Mouse (Mus musculus) kidney, postnatal 36 days (tissue): ENCODE data around the gene Chrna10.
A peak's percentile ranks its signal among the peaks of the same experiment; 100 is the strongest.

Experiments
- DNase-seq, 2 experiments: peaks; one replicate each; pipeline ENCODE4 v3.0.0; 2021 to 2022; ENCODE audit warnings: mixed read lengths in 2 of 2

Gene Chrna10

DNA sequence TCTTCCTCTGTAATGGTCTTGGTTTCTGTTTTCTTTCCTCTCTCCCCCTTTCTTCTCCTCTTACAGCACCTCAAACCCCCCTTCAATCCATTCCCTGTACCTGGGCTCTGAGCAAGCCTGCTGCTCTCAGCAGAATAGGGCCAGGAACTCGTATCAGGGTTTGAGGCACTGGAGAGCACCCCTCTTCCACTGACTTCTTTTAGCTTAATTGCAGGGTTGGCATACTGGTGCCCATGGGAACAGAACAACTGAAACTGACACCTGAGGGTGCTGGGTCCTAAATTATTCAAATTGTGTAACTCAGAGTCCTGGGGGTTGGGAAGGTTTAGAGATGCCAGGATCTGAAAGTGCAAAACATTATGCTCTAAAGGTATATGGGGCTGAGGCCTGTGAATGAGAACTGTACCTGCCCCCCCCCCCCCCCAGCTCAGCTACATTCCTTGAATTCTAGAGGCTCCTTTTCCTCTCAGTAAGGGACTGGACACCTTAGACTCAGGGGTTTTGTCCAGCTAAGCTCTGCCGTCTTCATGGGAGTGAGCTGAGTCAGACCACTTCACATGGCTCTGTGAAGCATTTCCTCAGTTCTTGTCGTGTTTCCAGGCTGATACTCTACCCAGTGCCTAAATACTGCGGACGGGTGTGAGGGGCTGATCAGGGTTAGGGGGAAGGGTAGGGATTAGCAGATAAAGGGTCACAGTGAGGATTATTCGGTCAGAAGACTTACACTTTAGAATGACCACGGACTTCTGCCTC is at the start of gene Chrna10:
Gene Chrna10, minus strand, starts transcription at position 250 of the 753 bp plus-strand sequence.
- no peak for DNase-seq

- DNase-seq, result no peak
These were observed 37.1 kb upstream of the Chrna10 start for GRCm38 (mm10) chr7:102153691-102154090.

DNA sequence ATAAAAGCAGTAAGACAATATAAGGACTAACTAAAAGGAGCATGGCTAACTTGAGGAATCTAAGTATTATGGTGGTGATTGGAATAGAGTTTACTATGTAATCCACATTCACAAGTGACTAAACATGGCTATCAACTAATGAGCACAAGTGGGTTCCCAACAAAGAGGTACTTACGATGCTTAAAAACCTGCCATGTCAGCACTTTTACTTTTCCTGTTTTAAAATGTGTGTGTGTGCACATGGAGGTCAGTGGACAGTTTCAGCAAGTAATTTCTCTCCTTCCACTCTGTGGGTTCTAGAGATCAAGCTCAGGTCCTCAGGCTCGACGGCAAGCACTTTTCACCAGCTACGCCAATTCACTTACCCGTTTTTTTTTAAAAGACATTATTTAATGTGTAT is 21.3 kb upstream of the Chrna10 start:
- DNase-seq, result no peak

DNA sequence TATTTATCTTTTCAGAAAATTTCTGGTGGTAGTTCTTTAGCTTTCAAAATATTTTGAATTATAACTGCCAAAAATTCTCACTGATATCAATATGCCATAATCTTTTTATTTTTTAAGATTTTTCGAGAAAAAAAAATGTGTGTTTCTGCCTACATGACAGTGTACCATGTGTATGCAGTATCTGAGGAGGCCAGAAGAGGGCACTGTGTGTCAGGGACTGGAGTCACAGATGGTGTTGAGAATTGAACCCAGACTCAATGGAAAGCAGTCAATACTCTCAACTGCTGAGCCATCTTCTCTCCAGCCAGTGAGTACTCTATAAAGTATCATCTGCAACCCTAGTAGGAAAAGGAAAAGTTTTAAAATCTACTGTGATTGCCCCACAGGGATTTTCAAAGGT is 20.8 kb upstream of the Chrna10 start:
- DNase-seq, result peak; percentile 36 to 72

DNA sequence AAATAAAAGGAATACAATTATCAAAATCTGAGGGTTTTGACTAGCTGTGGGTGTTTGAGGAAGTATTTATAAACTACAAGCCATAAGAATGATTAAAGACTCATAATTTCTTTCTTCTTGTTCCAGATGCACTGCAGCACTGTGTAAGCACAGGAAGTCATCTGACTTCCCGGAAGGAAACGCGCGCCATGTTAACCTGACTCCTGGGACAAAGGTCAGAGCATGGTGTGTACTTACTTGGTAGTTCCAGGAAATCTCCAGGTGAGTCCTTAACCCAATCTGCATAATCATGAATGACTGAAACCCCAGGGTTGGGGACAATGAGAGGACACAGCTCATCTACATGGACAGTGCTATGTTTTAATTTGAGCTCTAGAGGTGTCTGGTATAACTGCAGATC is 15.8 kb upstream of the Chrna10 start:
- DNase-seq, result peak; percentile 32 to 51

DNA sequence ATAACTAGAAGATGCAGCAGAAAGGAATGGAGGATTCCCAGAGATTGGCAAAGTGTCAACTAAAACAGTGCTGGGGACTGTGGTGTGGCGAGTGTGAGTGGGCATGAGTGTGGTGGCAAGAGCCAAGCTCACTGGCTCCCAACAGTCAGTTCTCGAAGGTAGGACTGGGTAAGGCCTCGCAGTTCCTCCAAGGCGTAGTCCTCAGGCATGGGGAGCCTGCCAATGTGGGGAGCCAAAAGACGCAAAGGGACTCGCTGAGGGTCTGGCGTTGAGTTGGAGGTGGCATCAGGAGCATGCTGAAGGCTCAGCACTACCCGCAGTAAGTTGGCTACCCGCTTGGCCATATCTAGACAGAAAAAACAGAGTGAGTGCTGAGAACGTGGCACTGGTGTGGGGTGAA is 3.7 kb upstream of the Chrna10 start:
- DNase-seq, result no peak

DNA sequence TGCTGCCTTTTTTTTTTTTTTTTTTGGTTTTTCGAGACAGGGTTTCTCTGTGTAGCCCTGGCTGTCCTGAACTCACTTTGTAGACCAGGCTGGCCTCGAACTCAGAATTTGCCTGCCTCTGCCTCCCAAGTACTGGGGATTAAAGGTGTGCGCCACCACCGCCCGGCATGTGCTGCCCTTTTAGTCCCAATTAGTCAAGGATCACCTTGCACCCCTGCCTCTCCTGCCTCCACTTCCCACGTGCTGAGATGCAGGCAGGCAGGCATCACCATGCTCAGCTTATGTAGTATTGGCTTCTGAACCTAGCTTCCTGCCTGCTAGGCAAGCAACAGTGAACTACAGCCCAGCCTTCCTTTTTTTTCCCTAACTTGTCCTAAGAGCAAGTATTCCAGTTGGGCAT is 754 bp upstream of the Chrna10 start:
- DNase-seq, result no peak

- DNase-seq, result no peak
These were observed 3.4 kb downstream of the Chrna10 start for GRCm38 (mm10) chr7:102113151-102113729.

DNA sequence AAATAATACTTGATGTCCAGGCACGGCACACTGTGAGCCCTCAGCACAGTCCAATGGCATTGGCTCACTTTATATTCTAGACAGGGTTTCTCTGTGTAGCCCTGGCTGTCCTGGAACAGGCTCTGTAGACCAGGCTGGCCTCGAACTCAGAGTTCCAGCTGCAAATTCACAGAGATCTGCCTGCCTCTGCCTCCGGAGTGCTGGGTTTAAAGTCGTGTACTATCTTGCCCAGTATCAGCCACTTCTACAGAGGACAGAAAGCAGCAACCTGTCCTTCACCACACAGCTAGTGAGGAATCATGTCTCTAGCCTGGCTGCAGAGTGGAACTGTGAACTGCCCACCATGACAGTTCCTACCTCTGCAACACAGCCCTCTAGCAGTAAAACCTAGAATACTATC is 6.9 kb downstream of the Chrna10 start:
- DNase-seq, result no peak

DNA sequence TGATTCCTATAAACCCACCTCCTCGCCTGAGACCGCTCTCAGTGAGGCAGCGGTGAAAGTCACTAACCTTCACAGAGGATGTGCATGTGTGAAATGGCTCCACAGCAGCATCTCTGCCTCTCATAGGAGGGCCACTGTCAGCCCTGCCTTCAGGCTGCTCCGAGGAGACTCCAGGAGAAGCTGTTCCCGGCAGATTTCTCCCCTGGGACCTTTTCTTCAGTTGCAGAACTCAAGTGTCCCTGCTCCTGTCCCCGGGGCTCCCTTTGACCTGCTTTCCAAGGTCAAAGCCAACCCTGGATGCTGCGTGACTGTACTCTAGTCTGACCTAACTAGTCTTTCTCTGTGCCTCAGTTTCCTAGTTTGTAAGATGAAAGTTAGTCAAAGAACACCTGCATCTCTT is 7.5 kb downstream of the Chrna10 start, which contains the start of gene Art5:
Gene Art5, minus strand, starts transcription at position 319 of the 400 bp plus-strand sequence.
- no peak for DNase-seq

DNA sequence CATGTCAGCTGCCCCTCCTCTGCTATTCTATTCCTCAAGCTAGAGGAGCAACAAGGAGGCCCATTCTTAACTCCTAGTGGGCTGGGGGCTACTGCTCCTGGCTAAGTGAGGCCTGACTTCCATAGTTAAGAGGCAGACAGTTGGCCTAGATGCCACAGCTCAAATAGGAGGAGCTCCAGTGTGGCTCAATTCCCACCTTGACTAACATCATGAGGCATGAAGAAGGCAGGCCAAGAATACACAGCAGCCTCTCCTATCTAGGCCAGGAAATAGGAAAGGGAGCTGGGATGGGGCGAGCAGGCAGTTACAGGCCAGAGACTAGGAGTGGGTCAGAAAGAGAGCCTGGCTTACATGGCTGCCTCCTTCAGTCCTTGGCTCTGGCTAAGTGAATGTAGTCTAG is 8.4 kb downstream of the Chrna10 start:
- DNase-seq, result no peak

DNA sequence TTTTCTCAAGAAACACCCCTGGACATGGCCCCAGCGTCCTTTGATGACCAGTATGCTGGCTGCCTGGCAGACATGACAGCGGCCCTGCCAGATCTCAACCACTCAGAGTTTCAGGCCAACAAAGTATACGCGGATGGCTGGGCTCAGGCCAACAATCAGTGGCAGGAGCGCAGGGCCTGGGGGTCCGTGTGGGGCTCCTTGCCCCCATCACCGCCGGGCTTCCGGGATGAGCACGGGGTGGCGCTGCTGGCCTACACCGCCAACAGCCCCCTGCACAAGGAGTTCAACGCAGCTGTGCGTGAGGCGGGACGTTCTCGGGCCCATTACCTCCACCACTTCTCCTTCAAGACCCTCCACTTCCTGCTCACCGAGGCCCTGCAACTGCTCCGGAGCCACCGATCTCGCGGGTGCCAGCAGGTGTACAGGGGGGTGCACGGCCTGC is 9.9 kb downstream of the Chrna10 start:
- DNase-seq, result no peak

DNA sequence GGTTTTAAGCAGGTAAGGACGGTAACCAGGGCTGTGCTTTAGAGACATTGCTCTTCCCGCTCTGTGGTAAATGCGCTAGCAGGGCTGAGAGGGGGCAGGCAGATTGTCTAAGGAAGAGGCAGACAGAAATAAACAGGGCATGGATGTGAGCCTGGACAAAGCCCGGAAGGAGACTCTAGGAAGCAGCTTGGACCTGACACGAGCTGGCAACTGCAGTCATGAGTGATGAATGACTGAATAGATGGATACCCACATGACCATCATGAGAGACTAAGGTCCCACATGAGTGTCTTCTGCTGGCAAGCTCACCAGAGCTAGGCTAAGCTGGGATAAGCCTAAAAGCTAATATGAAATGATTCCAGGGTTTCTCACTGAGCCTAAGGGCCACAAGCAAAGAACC is 12.5 kb downstream of the Chrna10 start:
- no peak for DNase-seq

GRCm38 (mm10) chr7:102103555-102103954 is 13.1 kb downstream of the Chrna10 start:
- no peak for DNase-seq

- peak; percentile 30 to 42 for DNase-seq
These were observed 13.9 kb downstream of the Chrna10 start for GRCm38 (mm10) chr7:102102696-102103095.

DNA sequence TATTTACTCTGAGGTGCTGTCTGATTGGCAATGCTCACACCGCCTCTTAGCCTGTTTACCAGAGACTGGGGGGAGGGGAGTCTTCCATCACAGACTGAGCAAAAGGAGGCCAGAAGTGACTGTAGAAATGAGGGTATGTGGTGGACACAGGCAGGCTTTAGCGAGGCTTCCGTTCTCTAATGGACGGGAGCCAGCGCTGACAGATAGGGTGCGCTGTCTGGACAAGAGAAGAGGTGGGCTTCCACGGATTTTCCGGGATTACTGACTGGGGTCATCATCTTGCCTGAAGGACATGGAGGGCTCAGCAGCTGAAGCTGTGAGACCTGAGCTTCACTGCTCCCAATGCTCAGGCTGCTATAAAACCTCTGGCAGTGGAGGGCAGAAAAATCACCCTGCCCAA is 14.4 kb downstream of the Chrna10 start:
- DNase-seq, result no peak

DNA sequence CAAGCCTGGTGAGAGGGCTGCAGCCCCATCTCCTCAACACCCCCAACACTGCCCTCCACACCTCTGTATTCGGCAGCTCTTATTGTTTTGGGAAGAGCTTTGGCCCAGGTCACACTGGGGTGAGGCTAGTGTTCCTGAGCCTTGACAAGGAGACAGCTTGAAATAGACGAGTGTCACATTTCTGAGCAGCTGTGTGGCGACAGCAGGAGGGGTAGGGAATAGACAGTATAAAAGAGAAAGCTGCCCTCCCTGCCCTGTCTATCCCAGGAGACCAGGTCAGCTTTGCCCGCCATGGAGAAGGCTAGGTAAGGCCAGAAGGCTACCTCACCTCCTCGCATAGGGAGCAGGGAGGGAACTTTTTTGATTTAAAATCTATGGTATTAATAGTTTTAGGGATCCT is 15.1 kb downstream of the Chrna10 start, which contains the start of gene Art1:
Gene Art1, plus strand, starts transcription at position 257 of the 400 bp plus-strand sequence.
- DNase-seq, result no peak

DNA sequence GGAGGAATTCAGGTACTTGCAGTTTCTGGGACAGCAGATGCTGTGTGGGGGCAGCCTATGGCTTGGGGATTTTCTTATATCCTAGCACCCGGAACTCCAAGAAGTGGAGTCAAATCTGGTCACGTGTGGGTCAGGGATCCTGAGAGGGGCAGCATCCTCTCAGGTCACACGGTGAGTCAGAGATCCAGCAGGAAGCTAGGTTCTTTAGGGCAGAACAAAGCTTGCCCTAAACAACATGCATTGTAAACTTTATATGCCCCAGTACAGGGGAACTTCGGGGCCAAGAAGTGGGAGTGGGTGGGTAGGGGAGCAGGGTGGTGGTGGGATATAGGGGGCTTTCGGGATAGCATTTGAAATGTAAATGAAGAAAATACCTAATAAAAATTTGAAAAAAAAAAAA is 15.8 kb downstream of the Chrna10 start:
- DNase-seq, result no peak

DNA sequence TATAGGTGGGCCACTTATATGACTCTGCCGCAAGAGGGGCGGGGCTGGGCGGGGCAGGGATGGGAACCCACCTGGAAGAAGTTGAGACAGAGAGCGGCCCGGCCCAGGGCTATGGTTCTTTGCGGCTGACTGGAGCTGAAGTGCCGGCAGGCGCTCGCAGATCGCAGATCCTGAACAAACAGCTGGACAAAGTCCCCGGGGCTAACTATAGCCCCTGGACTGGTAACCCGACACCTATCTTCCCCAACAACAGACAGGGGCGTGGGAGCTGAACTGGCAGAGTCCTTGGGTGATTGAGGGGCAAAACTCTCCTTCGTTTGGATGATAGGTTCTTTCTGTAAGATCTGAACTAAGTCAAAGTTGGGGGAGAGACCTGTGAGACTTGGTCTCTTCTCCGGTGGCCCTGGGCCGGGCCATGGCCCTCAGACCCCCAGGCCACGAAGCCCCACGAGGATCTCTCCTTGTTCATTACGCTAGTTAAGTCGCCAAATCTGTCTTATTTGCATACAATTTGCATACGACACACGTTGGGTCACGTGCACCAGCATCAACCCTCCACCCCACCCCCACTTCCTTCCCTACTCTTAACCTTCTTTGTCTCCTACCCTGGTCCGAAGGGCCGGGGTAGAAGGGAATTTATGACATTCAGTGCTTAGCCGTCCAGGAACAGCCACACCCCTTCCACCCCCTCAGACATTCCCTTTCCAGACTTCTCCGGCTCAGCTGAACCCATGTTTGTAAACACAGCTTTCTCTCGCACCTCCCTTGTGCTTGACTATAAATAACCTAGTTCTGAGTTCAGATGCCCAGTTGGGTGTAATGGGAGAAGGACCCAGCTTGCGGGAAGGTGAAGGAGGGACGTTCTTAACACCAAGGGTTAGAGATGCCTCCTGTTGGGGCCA is 16.6 kb downstream of the Chrna10 start:
- DNase-seq, result peak; percentile 43 to 49

DNA sequence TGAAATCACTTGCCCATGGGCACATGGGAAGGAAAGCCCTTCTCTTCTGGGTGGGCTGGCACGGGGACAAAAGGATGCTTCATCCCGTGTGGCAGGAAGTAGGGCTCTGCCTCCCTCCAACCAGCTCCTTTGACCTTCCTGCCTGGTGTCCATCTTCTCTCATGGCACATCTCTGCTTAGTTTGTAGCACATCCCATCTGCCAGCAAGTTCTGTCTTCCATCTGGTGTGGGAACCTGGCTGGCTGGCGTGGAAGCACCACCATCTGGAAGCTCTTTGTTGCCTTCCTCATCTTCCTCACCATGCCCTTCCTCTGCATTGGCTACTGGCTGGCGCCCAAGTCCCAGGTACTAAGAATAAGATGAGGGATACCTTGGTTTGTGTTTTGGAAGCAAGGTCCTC is 29.3 kb downstream of the Chrna10 start:
- no peak for DNase-seq

DNA sequence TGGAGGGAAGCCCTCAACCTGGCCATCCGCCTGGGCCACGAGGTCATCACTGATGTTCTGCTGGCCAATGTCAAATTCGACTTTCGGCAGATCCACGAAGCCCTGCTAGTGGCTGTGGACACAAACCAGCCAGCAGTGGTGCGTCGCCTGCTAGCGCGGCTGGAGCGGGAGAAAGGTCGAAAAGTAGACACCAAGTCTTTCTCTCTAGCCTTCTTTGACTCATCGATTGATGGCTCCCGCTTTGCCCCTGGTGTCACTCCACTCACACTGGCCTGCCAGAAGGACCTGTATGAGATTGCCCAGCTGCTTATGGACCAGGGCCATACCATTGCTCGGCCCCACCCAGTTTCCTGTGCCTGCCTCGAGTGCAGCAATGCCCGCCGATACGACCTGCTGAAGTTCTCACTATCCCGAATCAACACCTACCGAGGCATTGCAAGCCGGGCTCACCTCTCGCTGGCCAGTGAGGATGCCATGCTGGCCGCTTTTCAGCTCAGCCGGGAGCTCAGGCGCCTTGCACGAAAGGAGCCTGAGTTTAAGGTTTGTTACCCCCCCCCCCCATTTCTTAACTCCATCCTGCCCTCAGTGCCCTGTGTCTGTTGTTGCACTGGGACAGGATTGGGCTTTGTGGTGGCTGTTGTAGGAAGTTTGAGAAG is 32.5 kb downstream of the Chrna10 start:
- no peak for DNase-seq

DNA sequence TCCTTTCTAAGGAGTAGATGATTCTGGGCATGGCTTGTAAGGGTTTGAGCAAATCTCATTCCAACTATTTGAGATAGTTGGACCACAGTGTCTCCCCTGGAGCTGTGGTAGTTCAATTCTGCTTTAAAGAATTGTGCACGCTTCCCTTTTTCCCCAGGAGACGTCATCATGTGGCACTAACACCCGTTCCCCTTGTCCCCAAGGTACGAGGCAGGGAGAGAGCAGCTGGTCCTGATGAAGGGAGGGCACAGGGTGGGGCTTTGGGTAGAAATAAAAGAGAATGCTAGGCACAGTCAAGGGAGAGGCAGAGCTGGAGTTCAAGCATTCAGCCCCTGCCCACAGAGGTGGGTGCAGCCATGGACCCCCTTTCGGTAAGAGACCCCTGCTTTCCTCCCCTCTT is 33.8 kb downstream of the Chrna10 start, which contains the start of gene Trpc2:
Gene Trpc2, plus strand, starts transcription at position 301 of the 400 bp plus-strand sequence.
- DNase-seq, result no peak

GRCm38 (mm10) chr7:102081784-102082183 is 34.8 kb downstream of the Chrna10 start:
- no peak for DNase-seq
